Mouse (Mus musculus) G1E (cell line): ENCODE measurements around the gene Gnao1.

Source experiments
- CTCF ChIP-seq: IDR thresholded peaks from 2 replicates; pipeline ENCODE4 v1.5.1; 2012; ENCODE audit warnings: low read depth, low read length, inconsistent platforms, mixed read lengths
- GATA1 ChIP-seq: IDR thresholded peaks from 2 replicates; pipeline ENCODE4 v1.6.1; 2012; ENCODE audit warnings: borderline replicate concordance, low read length, inconsistent platforms, mixed read lengths
- GATA2 ChIP-seq: IDR thresholded peaks from 2 replicates; pipeline ENCODE4 v1.6.1; 2012; ENCODE audit warnings: low read depth, low read length, inconsistent platforms, borderline replicate concordance
- POLR2AphosphoS5 ChIP-seq: IDR thresholded peaks from 2 replicates; pipeline ENCODE4 v1.6.1; 2012; ENCODE audit warnings: low read depth, low read length, inconsistent platforms; ENCODE audit not compliant: insufficient replicate concordance
- TAL1 ChIP-seq: conservative IDR thresholded peaks from 2 replicates; pipeline ENCODE4 v1.6.1; 2012; ENCODE audit warnings: low read depth, low read length, inconsistent platforms, mixed read lengths

GRCm38 (mm10) chr8:93945781-93946180 is 136.0 kb downstream of the Gnao1 start:
- TF ChIP-seq CTCF (no peak), TAL1 (no peak), GATA1 (no peak), POLR2AphosphoS5 (no peak), GATA2 (no peak)
